Mouse (Mus musculus) neural tube, embryonic 11.5 days (tissue): ENCODE results near the gene Plekha6. TPM values are rescaled to one million over a fixed set of nuclear protein-coding genes. Genes with fewer than 3 reads are reported as not detected.

ENCODE experiments used
- ATAC-seq: fragments of 200-750 bp; cut with Nextera tagmentation; 2 replicates; pipeline ENCODE4 v1.8.0; 2017; ENCODE audit warnings: moderate number of reproducible peaks, mild to moderate bottlenecking, moderate TSS enrichment, moderate library complexity; ENCODE audit not compliant: insufficient read depth, low FRiP score, low TSS enrichment
- DNase-seq: peaks from one replicate; pipeline ENCODE4 v3.0.0-alpha.2; 2015; ENCODE audit warnings: low spot score
- H3K27ac ChIP-seq: fragments of 300-500 bp; sonication (generic); 2 replicates; pipeline ENCODE4 v1.5.1; 2014; ENCODE audit warnings: low read depth, mild to moderate bottlenecking, low read length
- H3K27me3 ChIP-seq: fragments of 300-500 bp; sonication (generic); 2 replicates; pipeline ENCODE4 v1.6.1; 2014; ENCODE audit warnings: mild to moderate bottlenecking, low read length, mixed read lengths; ENCODE audit not compliant: control insufficient read depth, insufficient read depth
- H3K36me3 ChIP-seq: fragments of 300-500 bp; sonication (generic); 2 replicates; pipeline ENCODE4 v1.6.1; 2014; ENCODE audit warnings: mild to moderate bottlenecking, low read length, moderate library complexity, mixed read lengths; ENCODE audit not compliant: control insufficient read depth, insufficient read depth
- H3K4me1 ChIP-seq: fragments of 300-500 bp; sonication (generic); 2 replicates; pipeline ENCODE4 v1.6.1; 2014; ENCODE audit warnings: low read length, mixed read lengths; ENCODE audit not compliant: control insufficient read depth, insufficient read depth
- H3K4me2 ChIP-seq: fragments of 300-500 bp; sonication (generic); 2 replicates; pipeline ENCODE4 v1.6.1; 2014; ENCODE audit warnings: low read depth, mild to moderate bottlenecking, moderate library complexity
- H3K4me3 ChIP-seq: fragments of 300-500 bp; sonication (generic); 2 replicates; pipeline ENCODE4 v1.5.1; 2014; ENCODE audit warnings: low read depth, low read length
- H3K9ac ChIP-seq: fragments of 300-500 bp; sonication (generic); 2 replicates; pipeline ENCODE4 v1.6.1; 2014; ENCODE audit warnings: mild to moderate bottlenecking, low read length
- H3K9me3 ChIP-seq: fragments of 300-500 bp; sonication (generic); 2 replicates; pipeline ENCODE4 v1.6.1; 2016; ENCODE audit warnings: low read length; ENCODE audit not compliant: control insufficient read depth
- WGBS: fragments of 180-500 bp; shearing (Covaris S2); extraction: QIAGEN DNeasy Blood & Tissue Kit; methylation state at CpG from one replicate; pipeline ENCODE4 v1.1.7; 2014; 5-methylcytosine and 5-hydroxymethylcytosine counted together
- polyA plus RNA-seq: library from polyadenylated mRNA; unstranded; fragments of >200 nt; fragmentation: Nextera tagmentation; extraction: Ambion mirVana; gene quantifications from 2 replicates; pipeline ENCODE4 v1.2.1, GENCODE M21; 2014

Plekha6 gene
- polyA plus RNA-seq, 1 experiment from 2014 or later = 12.5 TPM

DNA sequence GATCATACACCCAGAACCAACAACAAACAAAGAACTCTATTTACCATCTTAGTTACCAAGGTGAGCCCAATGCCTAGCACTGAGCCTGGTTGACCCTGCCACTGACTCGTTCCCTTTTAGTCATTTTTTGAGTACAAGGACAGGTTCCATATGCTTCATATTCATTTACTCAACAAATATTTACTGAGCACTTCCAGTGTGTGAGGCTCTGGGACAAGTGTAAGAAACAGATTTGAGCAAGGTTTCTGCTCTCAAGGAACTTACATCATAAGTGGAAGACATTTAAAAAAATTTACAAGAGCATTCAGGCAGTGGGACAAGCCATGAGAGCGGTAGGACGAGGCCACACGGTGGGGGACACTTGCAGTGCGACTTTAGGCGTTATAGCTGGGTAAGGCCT lies 8.7 kb upstream of the Plekha6 start:
- 83% methylated on average over 6 of the region's 6 CpGs for WGBS
- ATAC-seq (no peak), DNase-seq (no peak)
- no peaks in the 10 kb centered on the region for H3K9me3 ChIP-seq
- H3K9ac ChIP-seq = no peak overlapping the region
- H3K27ac ChIP-seq = no peak overlapping the region
- no peaks in the 10 kb centered on the region for H3K36me3 ChIP-seq
- H3K4me2 ChIP-seq = no peak overlapping the region
- H3K4me1 ChIP-seq = no peaks in the 10 kb centered on the region
- H3K27me3 ChIP-seq = no peaks in the 10 kb centered on the region
- no peak overlapping the region for H3K4me3 ChIP-seq

DNA sequence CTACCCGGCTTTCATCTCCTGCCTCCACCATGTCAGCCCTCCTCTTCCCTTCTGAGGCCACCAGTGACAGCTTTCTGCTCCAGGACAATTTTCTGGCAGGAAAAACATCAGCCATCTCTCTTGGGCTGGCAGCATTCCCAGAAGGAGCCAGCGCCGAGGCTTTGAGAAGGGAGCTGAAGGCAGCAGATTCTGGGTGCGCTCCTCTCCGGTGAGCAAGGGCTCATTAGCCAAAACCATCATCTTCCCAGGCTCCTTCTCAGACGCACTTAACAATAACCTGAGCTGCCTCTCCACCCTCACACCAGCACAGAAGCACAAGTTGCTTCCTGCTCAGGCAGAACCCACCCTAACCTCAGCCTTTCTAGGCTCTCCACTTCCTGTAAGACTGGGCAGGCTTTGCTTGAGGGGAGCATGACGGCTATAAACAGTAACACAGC lies 4.9 kb upstream of the Plekha6 start:
- Histone ChIP-seq H3K9ac (no peak overlapping the region), H3K36me3 (no peaks in the 10 kb centered on the region), H3K27ac (no peak overlapping the region), H3K9me3 (no peaks in the 10 kb centered on the region), H3K27me3 (peaks cover 22% of the 10 kb centered on the region), H3K4me2 (no peak overlapping the region), H3K4me1 (0 out of 2 replicates have a peak, but pooled peaks cover 1% of the 10 kb centered on the region), H3K4me3 (no peak overlapping the region)
- 70% methylated on average over 7 of the region's 7 CpGs for WGBS
- ATAC-seq = no peak
- DNase-seq = no peak

DNA sequence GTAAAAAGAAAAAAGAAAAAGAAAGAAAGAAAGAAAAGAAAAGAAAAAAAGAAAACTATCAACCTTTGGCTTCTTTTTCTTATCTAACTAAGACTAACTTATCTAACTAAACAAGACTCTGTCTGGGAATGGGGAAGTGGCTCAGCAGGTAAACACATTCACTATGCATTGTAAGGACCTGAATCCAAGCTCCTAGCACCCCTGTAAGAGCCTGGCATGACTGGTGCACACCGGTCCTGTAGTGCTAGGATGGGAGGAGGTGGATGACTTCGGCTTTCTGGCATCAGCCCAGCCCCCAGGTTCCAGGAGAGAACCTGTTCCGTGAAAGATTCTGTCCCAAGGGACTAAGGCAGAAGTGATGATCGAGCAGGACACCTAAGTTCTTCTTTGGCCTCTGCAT lies 2.5 kb upstream of the Plekha6 start:
- H3K27ac ChIP-seq = no peak overlapping the region
- H3K4me1 ChIP-seq = 0 out of 2 replicates have a peak, but pooled peaks cover 7% of the 10 kb centered on the region
- ATAC-seq (no peak), DNase-seq (no peak)
- 69% methylated on average over 4 of the region's 4 CpGs for WGBS
- H3K4me3 ChIP-seq = no peak overlapping the region
- H3K27me3 ChIP-seq = peaks cover 37% of the 10 kb centered on the region
- H3K4me2 ChIP-seq = no peak overlapping the region
- H3K9ac ChIP-seq = no peak overlapping the region
- H3K36me3 ChIP-seq = no peaks in the 10 kb centered on the region
- no peaks in the 10 kb centered on the region for H3K9me3 ChIP-seq

DNA sequence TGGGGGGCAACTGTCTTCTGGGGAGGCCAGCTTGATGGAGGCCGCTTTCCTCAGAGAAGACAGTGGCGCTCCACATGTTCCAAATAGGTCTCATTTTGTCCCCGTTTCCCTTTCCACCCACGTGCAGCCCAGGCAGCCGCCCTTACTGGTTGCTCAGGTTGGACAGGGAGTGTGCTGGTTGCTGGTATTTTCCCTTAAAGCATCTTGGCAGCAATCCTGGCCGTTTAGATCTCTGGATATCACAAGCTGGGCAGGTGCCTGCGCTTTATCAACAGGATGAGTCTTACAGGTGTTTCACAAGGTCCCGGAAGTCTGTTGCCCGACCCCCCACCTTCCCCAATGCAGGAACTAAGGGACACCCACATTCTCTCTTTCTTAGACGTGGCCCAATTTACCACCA lies 2.0 kb upstream of the Plekha6 start:
- Histone ChIP-seq H3K36me3 (no peaks in the 10 kb centered on the region), H3K27ac (no peak overlapping the region), H3K9ac (no peak overlapping the region), H3K9me3 (no peaks in the 10 kb centered on the region), H3K4me3 (no peak overlapping the region), H3K27me3 (peaks cover 37% of the 10 kb centered on the region), H3K4me1 (0 out of 2 replicates have a peak, but pooled peaks cover 7% of the 10 kb centered on the region), H3K4me2 (no peak overlapping the region)
- WGBS = 70% methylated on average over 10 of the region's 10 CpGs
- DNase-seq (no peak), ATAC-seq (no peak)

DNA sequence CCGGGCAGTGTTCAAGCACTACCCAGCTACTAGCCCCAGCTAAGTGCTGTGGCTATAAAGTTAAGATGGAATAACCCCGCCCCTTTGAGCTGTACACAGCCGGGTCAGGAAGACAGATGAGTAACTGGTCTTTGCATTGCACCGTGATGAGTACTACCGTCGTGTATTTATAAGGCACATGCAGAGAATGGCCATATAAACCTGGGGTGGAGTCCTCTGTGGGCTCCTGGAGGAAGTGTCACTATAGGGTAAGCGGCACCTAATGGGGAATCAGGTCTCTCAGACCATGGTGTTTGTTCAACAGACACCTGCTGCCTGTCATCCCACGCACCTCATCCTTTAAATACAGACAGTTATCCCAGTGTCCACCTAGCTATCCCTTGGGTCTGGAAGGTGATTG lies 1.0 kb upstream of the Plekha6 start:
- Histone ChIP-seq H3K27ac (no peak overlapping the region), H3K9ac (no peak overlapping the region), H3K27me3 (peaks cover 37% of the 10 kb centered on the region), H3K4me2 (no peak overlapping the region), H3K36me3 (no peaks in the 10 kb centered on the region), H3K9me3 (no peaks in the 10 kb centered on the region), H3K4me1 (0 out of 2 replicates have a peak, but pooled peaks cover 7% of the 10 kb centered on the region), H3K4me3 (no peak overlapping the region)
- 38% methylated on average over 8 of the region's 8 CpGs for WGBS
- ATAC-seq (no peak), DNase-seq (no peak)

DNA sequence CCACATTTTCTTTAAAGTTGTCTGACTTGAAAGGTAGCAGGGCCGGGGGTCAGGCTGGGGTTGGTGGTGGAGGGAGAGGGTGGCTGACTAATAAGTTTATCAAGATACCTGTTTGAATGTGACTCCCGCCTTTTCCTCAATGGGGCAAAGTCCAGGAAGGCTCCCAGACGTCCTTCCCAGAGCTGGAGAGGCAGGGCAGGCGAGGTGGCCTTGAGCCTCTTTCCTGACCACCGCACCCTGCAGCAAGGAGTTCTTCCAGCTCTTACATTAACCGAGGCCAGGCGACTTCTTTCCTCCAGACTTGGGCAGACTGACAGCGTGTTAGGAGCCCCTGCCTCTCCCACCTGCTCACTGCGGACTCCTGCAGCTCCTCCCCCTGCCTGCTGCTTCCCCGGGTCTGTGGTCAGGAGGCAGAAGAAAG lies 591 bp downstream of the Plekha6 start:
- peak overlapping the region; percentile 58; the same call in 1 of the 2 replicates for H3K9ac ChIP-seq
- ATAC-seq (no peak), DNase-seq (peak; percentile 32)
- peak overlapping the region; percentile 99 for H3K4me2 ChIP-seq
- H3K9me3 ChIP-seq = no peaks in the 10 kb centered on the region
- peak overlapping the region; percentile 50 for H3K4me3 ChIP-seq
- H3K27me3 ChIP-seq = peaks cover 37% of the 10 kb centered on the region
- H3K27ac ChIP-seq = no peak overlapping the region
- WGBS = 2% methylated on average over 10 of the region's 10 CpGs
- H3K36me3 ChIP-seq = no peaks in the 10 kb centered on the region
- H3K4me1 ChIP-seq = 0 out of 2 replicates have a peak, but pooled peaks cover 7% of the 10 kb centered on the region

DNA sequence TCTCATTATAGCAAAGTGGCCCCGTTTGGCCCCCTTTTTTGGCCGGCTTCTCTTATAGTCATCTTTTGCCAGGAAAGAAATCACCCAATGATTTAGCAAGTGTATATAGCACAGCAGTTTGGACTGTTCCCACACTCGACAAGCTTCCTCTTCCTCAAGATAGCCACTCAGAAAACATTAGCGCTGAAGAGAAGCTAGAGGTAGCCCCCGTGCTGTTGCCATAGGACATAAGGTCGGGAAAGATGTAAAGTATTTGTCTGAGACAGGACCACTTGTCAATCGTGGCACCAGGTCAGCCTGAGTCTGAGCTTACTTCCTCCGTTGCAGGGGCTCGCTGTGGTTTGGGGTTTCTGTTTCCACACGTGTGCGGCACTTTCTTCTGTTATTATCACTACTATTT lies 1.1 kb downstream of the Plekha6 start:
- no peak overlapping the region for H3K4me3 ChIP-seq
- H3K9ac ChIP-seq = no peak overlapping the region
- no peak overlapping the region for H3K4me2 ChIP-seq
- H3K27me3 ChIP-seq = peaks cover 37% of the 10 kb centered on the region
- no peaks in the 10 kb centered on the region for H3K9me3 ChIP-seq
- ATAC-seq (no peak), DNase-seq (no peak)
- H3K36me3 ChIP-seq = no peaks in the 10 kb centered on the region
- no peak overlapping the region for H3K27ac ChIP-seq
- 0 out of 2 replicates have a peak, but pooled peaks cover 7% of the 10 kb centered on the region for H3K4me1 ChIP-seq
- 39% methylated on average over 11 of the region's 11 CpGs for WGBS

DNA sequence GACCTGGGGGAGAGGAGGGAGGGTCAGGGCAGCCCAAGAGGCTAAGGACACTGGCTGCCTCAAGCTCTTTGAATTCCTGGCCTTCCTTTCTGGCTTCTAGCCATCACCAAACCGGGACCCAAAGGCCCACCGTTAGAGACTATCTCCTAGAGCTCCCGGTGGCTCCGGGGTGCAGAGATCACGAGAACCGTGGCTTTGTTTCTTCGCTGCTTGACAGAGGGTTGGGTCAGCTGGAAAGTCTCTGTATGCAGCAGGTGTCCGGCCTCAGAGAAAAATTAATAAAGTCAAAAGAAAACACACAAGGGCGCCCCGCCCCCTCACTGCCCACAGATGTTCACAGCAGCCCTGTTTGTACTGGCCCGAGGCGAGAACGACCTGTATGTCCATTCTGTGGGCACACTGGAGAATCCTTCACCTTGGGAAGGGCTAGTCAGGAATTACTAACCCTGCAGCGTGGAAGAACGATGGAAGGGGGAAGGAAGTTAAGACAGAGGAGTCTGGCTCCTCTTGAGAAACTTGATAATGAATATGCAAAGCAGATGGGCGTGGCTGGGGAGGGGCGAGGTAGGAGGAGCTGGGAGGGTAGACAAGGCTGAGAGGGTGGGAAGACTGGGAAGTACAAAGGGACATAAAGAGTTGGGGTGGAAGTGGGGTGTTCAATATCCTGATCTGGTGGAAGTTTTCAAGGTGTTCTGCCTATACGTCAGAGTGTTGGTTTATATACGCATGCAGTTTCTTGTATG lies 4.5 kb downstream of the Plekha6 start:
- no peak for ATAC-seq
- WGBS = 49% methylated on average over 19 of the region's 19 CpGs
- H3K4me3 ChIP-seq = no peak overlapping the region
- H3K9me3 ChIP-seq = no peaks in the 10 kb centered on the region
- H3K27ac ChIP-seq = no peak overlapping the region
- 0 out of 2 replicates have a peak, but pooled peaks cover 7% of the 10 kb centered on the region for H3K4me1 ChIP-seq
- H3K9ac ChIP-seq = no peak overlapping the region
- peaks cover 22% of the 10 kb centered on the region for H3K27me3 ChIP-seq
- H3K36me3 ChIP-seq = no peaks in the 10 kb centered on the region
- no peak for DNase-seq
- no peak overlapping the region for H3K4me2 ChIP-seq

DNA sequence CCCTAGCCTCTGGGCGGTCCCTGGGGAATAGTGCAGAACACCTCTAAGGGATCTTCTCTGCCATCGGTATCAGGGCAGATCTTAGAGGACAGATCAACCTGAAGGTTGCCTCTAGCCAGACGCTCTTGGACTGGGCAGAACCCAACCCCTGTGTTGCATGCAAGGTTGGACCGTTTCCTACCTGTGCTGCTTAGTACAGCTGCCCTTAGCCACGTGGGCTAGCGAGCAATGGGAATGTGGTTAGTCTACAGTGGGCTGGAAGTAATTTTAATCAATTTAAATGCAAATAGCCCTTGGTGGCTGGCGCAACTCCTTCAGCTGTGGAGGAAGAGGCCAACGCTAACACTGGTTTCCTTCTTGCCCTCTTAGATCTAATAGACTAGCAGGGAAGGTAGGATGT lies 6.2 kb downstream of the Plekha6 start:
- Histone ChIP-seq H3K4me2 (no peak overlapping the region), H3K4me1 (no peaks in the 10 kb centered on the region), H3K9ac (no peak overlapping the region), H3K27me3 (peaks cover 5% of the 10 kb centered on the region), H3K27ac (no peak overlapping the region), H3K4me3 (no peak overlapping the region), H3K9me3 (no peaks in the 10 kb centered on the region), H3K36me3 (no peaks in the 10 kb centered on the region)
- DNase-seq (no peak), ATAC-seq (no peak)
- WGBS = 78% methylated on average over 8 of the region's 8 CpGs
